Mouse (Mus musculus) left cerebral cortex, adult 18-20 months (tissue): ENCODE results near the gene Pet117. TPM values are rescaled to one million over a fixed set of nuclear protein-coding genes. Genes with fewer than 3 reads are reported as not detected.
"Not testable (repeated sequence)": the region's sequence is repeated elsewhere in the genome, so short reads cannot be mapped to it uniquely, and the experiment has no call there.

Experiments used
- DNase-seq, 2 experiments: peaks; one replicate each; pipeline ENCODE4 v3.0.0; 2021 to 2022; ENCODE audit warnings: low spot score in 2 of 2, mixed read lengths in 1 of 2
- long read RNA-seq, 2 experiments: library from polyadenylated mRNA; stranded (forward); transcript quantifications; one replicate each; pipeline ENCODE4 v2.0.0; 2021
- total RNA-seq, 2 experiments: library from RNA; stranded (reverse); gene quantifications; 2 replicates each; pipeline ENCODE4 v1.2.3; 2021

Gene Pet117
- total RNA-seq, result 10 to 100 TPM in 1 of 2 experiments, 1 to 10 TPM in 1; 3.2 to 11.0 TPM
- long read RNA-seq, experiment 1, result 0 reads
- long read RNA-seq, experiment 2, partial matches to known transcripts, result 0 of 1 reads
- long read RNA-seq, experiment 2, other reads (novel, unspliced or antisense), result 0 of 1 reads

GRCm38 (mm10) chr2:144368400-144369019 is at the start of gene Pet117, which contains the start of gene Kat14:
TSS of gene Pet117 (plus strand) at chr2:144368996.
TSS of gene Kat14 (plus strand) at chr2:144368983.
- DNase-seq, result peak; percentile 96

GRCm38 (mm10) chr2:144324218-144324617 is 44.6 kb upstream of the Pet117 start:
- DNase-seq, result no peak

GRCm38 (mm10) chr2:144329451-144329850 is 39.3 kb upstream of the Pet117 start:
- DNase-seq, result no peak

GRCm38 (mm10) chr2:144329937-144330336 is 38.9 kb upstream of the Pet117 start:
- DNase-seq, result no peak

GRCm38 (mm10) chr2:144330352-144330959 is 38.3 kb upstream of the Pet117 start:
- peak in 1 of 2 experiments; percentile 32 for DNase-seq

- DNase-seq, result peak in 1 of 2 experiments; percentile 45
Measured at GRCm38 (mm10) chr2:144330960-144331371, 37.8 kb upstream of the Pet117 start.

GRCm38 (mm10) chr2:144331401-144332302 is 37.1 kb upstream of the Pet117 start, which contains the start of gene Ovol2:
TSS of gene Ovol2 (minus strand) at chr2:144332146.
- peak; percentile 26 to 29 for DNase-seq

- DNase-seq, result no peak
Measured at GRCm38 (mm10) chr2:144332486-144332885, 36.3 kb upstream of the Pet117 start.

- peak; percentile 39 to 51 for DNase-seq
Measured at GRCm38 (mm10) chr2:144333138-144333842, 35.5 kb upstream of the Pet117 start.

- DNase-seq, result no peak
Measured at GRCm38 (mm10) chr2:144337230-144337629, 31.6 kb upstream of the Pet117 start.

GRCm38 (mm10) chr2:144337701-144338100 is 31.1 kb upstream of the Pet117 start:
- DNase-seq, result no peak

- DNase-seq, result not testable (repeated sequence)
Measured at GRCm38 (mm10) chr2:144338149-144338548, 30.6 kb upstream of the Pet117 start.

- no peak for DNase-seq
Measured at GRCm38 (mm10) chr2:144343158-144343557, 25.6 kb upstream of the Pet117 start.

- DNase-seq, result no peak
Measured at GRCm38 (mm10) chr2:144348525-144348924, 20.3 kb upstream of the Pet117 start.

GRCm38 (mm10) chr2:144352843-144353242 is 16.0 kb upstream of the Pet117 start:
- peak; percentile 18 to 31 for DNase-seq

GRCm38 (mm10) chr2:144369020-144369421 is 225 bp downstream of the Pet117 start:
- no peak for DNase-seq

GRCm38 (mm10) chr2:144369511-144369910 is 715 bp downstream of the Pet117 start:
- DNase-seq, result no peak

GRCm38 (mm10) chr2:144371566-144371965 is 2.8 kb downstream of the Pet117 start:
- DNase-seq, result no peak

GRCm38 (mm10) chr2:144373063-144373462 is 4.3 kb downstream of the Pet117 start:
- peak in 1 of 2 experiments; percentile 28 for DNase-seq

- no peak for DNase-seq
Measured at GRCm38 (mm10) chr2:144375063-144375703, 6.4 kb downstream of the Pet117 start.
